Mouse (Mus musculus): ENCODE data around the gene Hnrnpm. TPM values are rescaled to one million over a fixed set of nuclear protein-coding genes. Genes with fewer than 3 reads are reported as not detected.

Hnrnpm gene
- total RNA-seq, 2 experiments from 2014 or later, result 102 to 150 TPM

DNA sequence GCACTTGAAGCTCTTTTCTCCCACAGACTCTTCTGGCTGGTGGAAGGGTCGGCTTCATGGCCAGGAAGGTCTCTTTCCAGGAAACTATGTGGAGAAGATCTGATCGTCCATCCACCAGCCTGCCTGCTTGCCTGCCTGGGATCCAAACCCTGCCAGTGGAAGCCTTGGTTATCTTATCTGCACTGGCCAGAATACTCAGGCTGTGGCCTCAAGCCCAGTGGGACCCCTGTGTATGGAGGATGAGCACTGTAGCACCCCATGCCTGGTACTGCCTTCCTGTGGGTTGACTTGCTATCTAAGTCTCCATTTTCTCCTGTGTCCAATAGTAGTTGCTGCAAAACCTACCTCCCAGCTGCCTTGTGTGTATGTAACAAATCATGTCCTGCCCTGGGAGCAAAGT lies 79.4 kb downstream of the Hnrnpm start:
- no peak for DNase-seq (ENCODE audit: low spot score in 2 of 2)
- intact Hi-C loops (cut with DNase I), result no loop called here

GRCm38 (mm10) chr17:33601947-33602346 lies 84.7 kb downstream of the Hnrnpm start:
- intact Hi-C loops (cut with DNase I), result no loop called here
- DNase-seq (ENCODE audit: low spot score in 2 of 2), result no peak

DNA sequence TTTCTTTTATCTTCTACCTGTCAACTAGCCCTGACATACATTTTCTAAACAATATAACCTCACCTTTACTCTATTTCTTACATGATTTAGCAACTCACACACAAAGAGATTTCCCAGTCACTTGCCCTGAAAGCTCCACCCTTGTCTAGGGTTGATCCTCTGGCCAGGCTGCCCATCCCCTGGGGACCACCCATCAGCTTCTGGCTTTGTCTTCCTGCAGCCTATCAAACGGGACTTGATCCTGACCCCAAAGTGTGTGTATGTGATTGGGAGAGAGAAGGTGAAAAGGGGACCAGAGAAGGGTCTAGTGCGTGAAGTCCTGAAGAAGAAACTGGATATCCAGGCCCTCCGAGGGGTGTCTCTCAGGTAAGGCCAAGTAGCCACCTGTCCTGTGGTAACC lies 85.8 kb downstream of the Hnrnpm start:
- intact Hi-C loops (cut with DNase I), result no loop called here
- DNase-seq (ENCODE audit: low spot score in 2 of 2), result no peak

- DNase-seq (ENCODE audit: low spot score in 2 of 2), result no peak
- intact Hi-C loops (cut with DNase I), result no loop called here
These were observed 86.7 kb downstream of the Hnrnpm start for GRCm38 (mm10) chr17:33599836-33600475.

DNA sequence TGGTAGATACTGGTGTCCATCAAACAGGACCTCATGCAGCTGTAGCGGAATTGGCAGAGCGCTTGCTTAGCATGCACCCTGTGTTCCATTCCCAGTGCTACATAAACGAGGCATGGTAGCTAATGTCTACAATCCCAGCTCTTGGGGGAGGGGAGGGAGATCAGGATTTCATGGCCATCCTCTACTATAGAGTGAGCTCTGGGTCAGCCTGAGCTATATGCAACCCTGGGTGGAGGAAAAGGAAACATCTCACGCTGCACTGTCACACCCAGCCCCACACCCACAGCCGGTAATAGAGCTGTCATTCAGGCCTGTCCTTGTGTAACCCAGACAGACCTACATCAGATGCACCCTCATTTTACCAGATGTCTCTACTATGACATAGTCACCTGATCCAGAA lies 88.2 kb downstream of the Hnrnpm start:
- intact Hi-C loops (cut with DNase I), result no loop called here
- DNase-seq (ENCODE audit: low spot score in 2 of 2), result no peak

GRCm38 (mm10) chr17:33597271-33597670 lies 89.4 kb downstream of the Hnrnpm start:
- DNase-seq (ENCODE audit: low spot score in 2 of 2), result no peak
- intact Hi-C loops (cut with DNase I), result no loop called here

Other genes with a start within 250 kb of the Hnrnpm start
- gene Adamts10, start 162.7 kb downstream of the Hnrnpm start, total RNA-seq (2021), result 10 to 100 TPM; 19.9 to 36.9 TPM
- gene Myo1f, start 131.2 kb downstream of the Hnrnpm start, total RNA-seq (2021), result 1 to 10 TPM; 1.8 to 2.5 TPM
- 10 to 100 TPM; 43.6 to 46.6 TPM for gene Zfp414, start 57.8 kb downstream of the Hnrnpm start, total RNA-seq (2021)
- under 1 TPM in 1 of 2 experiments, not detected in 1; 0.68 TPM for gene Pram1, start 48.8 kb downstream of the Hnrnpm start, total RNA-seq (2021)
- gene March2, start 31.8 kb upstream of the Hnrnpm start, total RNA-seq (2021), result 10 to 100 TPM; 90.2 to 97.0 TPM
- 100 to 1,000 TPM; 328 to 372 TPM for gene Rab11b, start 73.7 kb upstream of the Hnrnpm start, total RNA-seq (2021)
- 1 to 10 TPM; 3.3 to 4.8 TPM for gene Angptl4, start 95.0 kb upstream of the Hnrnpm start, total RNA-seq (2021)
- gene Kank3, start 123.7 kb upstream of the Hnrnpm start, total RNA-seq (2021), result 10 to 100 TPM; 27.0 to 44.8 TPM
- 100 to 1,000 TPM; 651 to 708 TPM for gene Rps28, start 137.7 kb upstream of the Hnrnpm start, total RNA-seq (2021)
- gene Ndufa7, start 137.7 kb upstream of the Hnrnpm start, total RNA-seq (2021), result 100 to 1,000 TPM; 212 to 213 TPM
- 10 to 100 TPM; 24.8 to 27.5 TPM for gene Cd320, start 156.2 kb upstream of the Hnrnpm start, total RNA-seq (2021)
- not detected for gene Gm7029, start 187.0 kb upstream of the Hnrnpm start, total RNA-seq (2021)
- gene Kifc1, start 203.8 kb upstream of the Hnrnpm start, total RNA-seq (2021), result 1 to 10 TPM; 2.4 to 3.1 TPM
- gene Platr17, start 218.3 kb upstream of the Hnrnpm start, total RNA-seq (2021), result under 1 TPM; 0.70 to 0.96 TPM
- gene Daxx, start 222.6 kb upstream of the Hnrnpm start, total RNA-seq (2021), result 10 to 100 TPM; 29.9 to 32.9 TPM
- 10 to 100 TPM; 35.0 to 38.3 TPM for gene Tapbp, start 229.0 kb upstream of the Hnrnpm start, total RNA-seq (2021)
- 10 to 100 TPM; 29.4 to 40.1 TPM for gene Zbtb22, start 229.0 kb upstream of the Hnrnpm start, total RNA-seq (2021)
- gene Rgl2, start 242.7 kb upstream of the Hnrnpm start, total RNA-seq (2021), result 10 to 100 TPM; 46.9 to 71.0 TPM

All from left cerebral cortex, postnatal 36 days (tissue).